Mouse (Mus musculus) heart, embryonic 10.5 days (tissue): ENCODE results near the gene Nexn. TPM values are rescaled to one million over a fixed set of nuclear protein-coding genes. Genes with fewer than 3 reads are reported as not detected.
"Not testable (repeated sequence)": the region's sequence is repeated elsewhere in the genome, so short reads cannot be mapped to it uniquely, and the experiment has no call there.

Experiments used
- DNase-seq: peaks from one replicate; pipeline ENCODE4 v3.0.0-alpha.2; 2017; ENCODE audit warnings: low spot score
- H3K27ac ChIP-seq: fragments of 300-500 bp; sonication (generic); 2 replicates; pipeline ENCODE4 v1.5.1; 2016; ENCODE audit warnings: mild to moderate bottlenecking
- H3K27me3 ChIP-seq: fragments of 300-500 bp; sonication (generic); 2 replicates; pipeline ENCODE4 v1.6.1; 2016; ENCODE audit warnings: mild to moderate bottlenecking; ENCODE audit not compliant: poor library complexity, insufficient read depth, severe bottlenecking
- H3K36me3 ChIP-seq: fragments of 300-500 bp; sonication (generic); 2 replicates; pipeline ENCODE4 v1.6.1; 2016; ENCODE audit warnings: mild to moderate bottlenecking, moderate library complexity
- H3K4me1 ChIP-seq: fragments of 300-500 bp; sonication (generic); 2 replicates; pipeline ENCODE4 v1.6.1; 2016; ENCODE audit warnings: mild to moderate bottlenecking
- H3K4me3 ChIP-seq: fragments of 300-500 bp; sonication (generic); 2 replicates; pipeline ENCODE4 v1.5.1; 2016; ENCODE audit warnings: mild to moderate bottlenecking, moderate library complexity
- H3K9me3 ChIP-seq: fragments of 300-500 bp; sonication (generic); 2 replicates; pipeline ENCODE4 v1.6.1; 2016; ENCODE audit warnings: mild to moderate bottlenecking, moderate library complexity
- WGBS: fragments of 180-500 bp; shearing (Covaris S2); methylation state at CpG from one replicate; pipeline ENCODE4 v1.1.7; 2016; 5-methylcytosine and 5-hydroxymethylcytosine counted together
- polyA plus RNA-seq: library from polyadenylated mRNA; unstranded; fragments of >200 nt; fragmentation: Nextera tagmentation; extraction: Ambion mirVana; gene quantifications from 2 replicates; pipeline ENCODE4 v1.2.1, GENCODE M21; 2016

Gene Nexn
- polyA plus RNA-seq, 1 experiment from 2014 or later = 102 TPM

DNA sequence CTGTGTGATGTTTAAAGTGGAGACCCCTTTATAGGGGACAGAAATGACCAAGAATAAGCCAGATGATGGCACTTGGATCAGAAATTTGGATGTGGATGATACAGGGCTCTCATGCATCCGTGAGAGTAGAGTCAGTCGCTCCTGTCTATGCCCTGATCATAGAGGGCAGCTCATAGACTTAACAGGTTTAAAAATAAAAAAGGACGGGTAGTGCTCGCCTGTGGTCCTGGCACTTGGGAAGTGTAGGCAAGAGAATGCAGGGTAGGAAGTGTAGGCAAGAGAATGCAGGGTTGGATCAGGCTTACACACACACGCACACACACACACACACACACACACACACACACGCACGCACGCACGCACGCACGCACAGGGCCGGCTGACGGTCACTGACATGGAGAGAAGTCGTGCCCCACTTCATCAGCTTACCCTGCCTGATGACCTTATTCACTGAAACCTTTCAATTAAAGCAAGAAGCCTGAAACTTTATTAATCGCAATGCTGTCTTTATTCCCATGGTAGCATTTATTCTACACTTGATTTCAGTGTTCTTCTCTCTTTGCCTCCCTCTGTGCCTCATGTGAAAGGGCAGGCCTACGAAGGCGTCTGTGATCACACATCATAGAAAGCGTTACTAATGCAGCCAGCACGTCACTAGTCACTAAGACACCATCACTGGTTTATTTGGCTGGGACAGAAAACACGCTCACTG is 7.0 kb upstream of the Nexn start:
- Histone ChIP-seq H3K4me3 (no peak overlapping the region), H3K4me1 (peaks cover 31% of the 10 kb centered on the region), H3K36me3 (peaks cover 9% of the 10 kb centered on the region; the same call in 1 of the 2 replicates), H3K9me3 (no peaks in the 10 kb centered on the region), H3K27ac (peak overlapping the region; percentile 67; the same call in 1 of the 2 replicates), H3K27me3 (peaks cover under 1% of the 10 kb centered on the region; the same call in 1 of the 2 replicates)
- DNase-seq = peak; percentile 50
- WGBS = 74% methylated on average over 20 of the region's 20 CpGs

DNA sequence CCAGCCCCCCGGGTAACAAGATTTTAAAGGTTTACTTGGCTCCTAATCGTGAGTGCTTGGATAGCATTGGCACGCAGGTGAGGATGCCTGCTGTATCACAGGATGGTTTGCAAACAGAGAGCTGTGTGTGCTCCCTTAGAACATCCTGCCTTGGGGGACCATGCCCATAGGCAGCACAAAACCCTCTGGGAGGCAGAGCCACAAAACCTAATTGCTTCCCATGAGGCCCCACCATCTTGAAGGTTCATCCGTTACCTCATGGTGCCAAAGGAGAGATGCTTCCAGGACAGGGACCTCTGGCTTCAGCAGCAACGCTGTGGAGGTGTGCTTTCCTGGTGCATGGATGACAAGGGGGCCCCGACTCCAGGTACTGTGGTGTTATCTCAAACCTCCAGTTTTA is 5.7 kb upstream of the Nexn start:
- H3K36me3 ChIP-seq = peaks cover 9% of the 10 kb centered on the region; the same call in 1 of the 2 replicates
- no peaks in the 10 kb centered on the region for H3K9me3 ChIP-seq
- H3K4me1 ChIP-seq = peaks cover 42% of the 10 kb centered on the region
- DNase-seq = peak; percentile 57
- peaks cover 6% of the 10 kb centered on the region; the same call in 1 of the 2 replicates for H3K27me3 ChIP-seq
- no peak overlapping the region for H3K4me3 ChIP-seq
- WGBS = 61% methylated on average over 6 of the region's 6 CpGs
- peak overlapping the region; percentile 67 for H3K27ac ChIP-seq

DNA sequence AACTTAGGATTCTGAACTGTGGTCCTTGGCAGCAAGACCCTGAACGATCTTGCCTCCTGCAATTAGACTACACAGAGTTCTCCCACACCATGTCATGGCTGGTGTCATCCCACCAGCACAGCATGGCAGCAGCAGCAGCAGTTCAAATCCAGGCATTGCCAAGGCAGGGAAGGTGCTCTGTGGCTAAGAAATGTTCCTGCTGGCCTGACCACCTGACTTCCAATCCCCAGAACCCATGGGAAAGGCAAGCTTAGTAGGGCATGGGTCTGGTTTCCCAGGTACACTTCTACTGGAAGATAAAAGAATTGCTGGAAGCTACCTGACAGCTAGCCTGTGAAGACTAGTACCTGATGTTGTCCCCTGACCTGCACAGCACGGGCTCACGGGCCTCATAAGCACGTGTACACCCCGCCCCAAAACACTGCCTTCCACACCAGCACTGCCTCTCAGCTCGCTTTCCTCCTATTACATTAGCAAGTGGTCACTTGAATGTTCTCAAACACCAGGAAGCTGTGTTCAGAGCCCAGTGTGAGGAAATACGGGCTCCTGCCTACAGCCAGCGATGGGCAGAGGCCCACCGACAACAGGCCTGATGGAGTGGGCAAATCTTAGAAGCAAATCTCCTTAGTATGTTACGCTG is 5.0 kb upstream of the Nexn start:
- WGBS = 85% methylated on average over 10 of the region's 10 CpGs
- no peaks in the 10 kb centered on the region for H3K9me3 ChIP-seq
- H3K27me3 ChIP-seq = peaks cover 6% of the 10 kb centered on the region; the same call in 1 of the 2 replicates
- DNase-seq = peak; percentile 68
- peaks cover 49% of the 10 kb centered on the region for H3K4me1 ChIP-seq
- H3K36me3 ChIP-seq = peaks cover 4% of the 10 kb centered on the region; the same call in 1 of the 2 replicates
- H3K27ac ChIP-seq = peak overlapping the region; percentile 62
- no peak overlapping the region for H3K4me3 ChIP-seq

DNA sequence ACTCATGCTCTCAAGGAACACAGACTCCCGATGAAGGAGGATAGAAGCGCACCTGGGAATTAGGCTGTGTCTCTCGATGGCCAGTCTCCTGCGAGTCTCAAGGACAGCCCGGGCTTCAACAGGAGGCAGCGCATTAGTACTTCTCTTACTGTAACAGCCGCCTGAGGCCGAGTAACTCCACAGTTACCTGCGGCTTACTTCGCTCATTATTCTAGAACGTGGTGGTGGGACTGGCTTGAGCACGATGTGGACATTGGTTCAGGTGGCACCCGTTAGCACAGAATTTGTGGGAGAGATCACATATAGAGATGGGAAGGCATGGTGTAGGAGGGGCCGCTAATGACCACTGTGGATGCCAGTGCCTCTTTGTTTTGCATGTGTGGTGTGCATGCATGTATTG is 1.9 kb upstream of the Nexn start:
- 85% methylated on average over 14 of the region's 14 CpGs for WGBS
- no peaks in the 10 kb centered on the region for H3K36me3 ChIP-seq
- H3K27me3 ChIP-seq = peaks cover 6% of the 10 kb centered on the region; the same call in 1 of the 2 replicates
- H3K27ac ChIP-seq = peak overlapping the region; percentile 97
- H3K4me1 ChIP-seq = peaks cover 51% of the 10 kb centered on the region
- peak; percentile 72 for DNase-seq
- no peak overlapping the region for H3K4me3 ChIP-seq
- no peaks in the 10 kb centered on the region for H3K9me3 ChIP-seq

DNA sequence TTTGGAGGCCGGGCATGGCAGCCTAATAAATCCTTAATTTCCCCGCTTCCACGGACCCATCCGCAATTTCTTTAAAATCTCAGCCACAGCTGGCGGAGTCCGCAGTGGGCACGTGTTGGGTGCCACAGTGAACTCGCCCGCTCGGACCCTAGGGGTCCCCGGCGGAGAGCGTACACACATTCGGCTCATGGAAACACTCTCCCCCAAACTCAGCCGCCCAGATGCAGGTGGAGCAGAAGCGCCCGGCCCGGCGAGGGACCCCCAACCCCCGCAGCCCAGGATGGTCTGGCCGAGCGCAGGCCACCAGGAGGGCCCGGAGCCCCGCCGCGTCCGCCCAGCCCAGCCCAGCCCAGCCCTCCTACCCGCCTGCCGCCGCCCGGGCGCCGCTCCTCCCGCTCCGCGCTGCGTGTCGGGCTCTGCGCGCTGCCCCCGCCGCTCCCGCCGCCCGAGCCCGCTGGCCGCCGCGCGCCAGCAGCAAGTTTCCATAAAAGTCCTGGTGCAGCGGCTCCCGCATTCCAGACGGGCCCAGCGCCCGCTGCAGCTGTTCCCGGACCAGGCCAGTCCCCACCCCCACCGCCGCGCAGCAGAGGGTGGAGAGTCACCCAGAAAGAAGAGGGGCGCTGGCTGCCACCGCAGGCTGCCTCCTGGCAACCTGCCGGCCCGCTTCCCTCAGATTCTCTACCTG is 657 bp downstream of the Nexn start:
- Histone ChIP-seq H3K4me3 (peak overlapping the region; percentile 75), H3K27me3 (peaks cover 6% of the 10 kb centered on the region; the same call in 1 of the 2 replicates), H3K4me1 (peaks cover 49% of the 10 kb centered on the region), H3K9me3 (no peaks in the 10 kb centered on the region), H3K36me3 (0 out of 2 replicates have a peak, but pooled peaks cover 3% of the 10 kb centered on the region), H3K27ac (peak overlapping the region; percentile 97)
- peak; percentile 92 for DNase-seq
- WGBS = under 1% methylated on average over 55 of the region's 63 CpGs

DNA sequence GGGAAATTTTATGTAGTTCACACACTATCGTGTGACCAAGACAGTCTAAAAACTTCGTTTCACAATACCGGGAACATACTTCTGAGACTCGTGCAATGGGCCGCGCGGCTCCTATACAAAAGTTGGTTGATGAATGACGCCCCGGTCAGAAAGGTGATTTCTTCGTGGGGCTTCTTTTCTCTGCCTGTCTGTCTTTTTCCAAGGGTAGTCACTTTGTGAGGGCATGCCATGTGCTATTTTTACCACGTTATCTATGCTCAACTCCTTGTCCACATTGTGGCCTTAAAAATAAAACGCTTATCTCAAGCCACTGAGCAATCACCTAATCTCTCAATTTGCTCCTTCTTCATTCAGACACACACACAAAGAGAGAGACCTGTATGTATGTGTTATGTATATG is 1.3 kb downstream of the Nexn start:
- H3K27ac ChIP-seq = peak overlapping the region; percentile 97
- DNase-seq = peak; percentile 77
- 17% methylated on average over 12 of the region's 12 CpGs for WGBS
- H3K27me3 ChIP-seq = peaks cover 6% of the 10 kb centered on the region; the same call in 1 of the 2 replicates
- peaks cover 55% of the 10 kb centered on the region for H3K4me1 ChIP-seq
- no peaks in the 10 kb centered on the region for H3K9me3 ChIP-seq
- H3K36me3 ChIP-seq = 0 out of 2 replicates have a peak, but pooled peaks cover 3% of the 10 kb centered on the region
- H3K4me3 ChIP-seq = peak overlapping the region; percentile 75

DNA sequence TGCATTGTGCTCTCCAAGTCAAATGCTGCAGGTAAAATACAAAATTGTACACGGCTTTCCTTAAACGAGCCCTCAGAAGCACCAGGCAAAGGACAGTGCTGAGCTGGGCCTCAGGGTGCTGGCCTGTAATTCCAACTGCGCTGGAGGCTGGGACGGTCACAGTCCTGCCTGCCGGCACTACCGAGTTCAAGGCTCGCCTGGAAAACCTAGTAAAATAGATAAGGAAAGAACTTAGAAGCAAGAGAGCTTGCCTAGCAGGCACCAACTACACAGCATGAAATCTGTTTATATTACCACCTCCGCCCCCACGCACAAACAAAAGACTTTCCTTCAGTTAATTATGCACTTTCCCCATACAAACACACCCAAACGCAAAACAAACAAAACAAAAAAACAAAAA is 1.8 kb downstream of the Nexn start:
- WGBS = 24% methylated on average over 10 of the region's 10 CpGs
- Histone ChIP-seq H3K27ac (peak overlapping the region; percentile 97), H3K36me3 (0 out of 2 replicates have a peak, but pooled peaks cover 3% of the 10 kb centered on the region), H3K9me3 (no peaks in the 10 kb centered on the region), H3K4me1 (peaks cover 58% of the 10 kb centered on the region), H3K4me3 (peak overlapping the region; percentile 75), H3K27me3 (peaks cover 6% of the 10 kb centered on the region; the same call in 1 of the 2 replicates)
- peak; percentile 74 for DNase-seq

DNA sequence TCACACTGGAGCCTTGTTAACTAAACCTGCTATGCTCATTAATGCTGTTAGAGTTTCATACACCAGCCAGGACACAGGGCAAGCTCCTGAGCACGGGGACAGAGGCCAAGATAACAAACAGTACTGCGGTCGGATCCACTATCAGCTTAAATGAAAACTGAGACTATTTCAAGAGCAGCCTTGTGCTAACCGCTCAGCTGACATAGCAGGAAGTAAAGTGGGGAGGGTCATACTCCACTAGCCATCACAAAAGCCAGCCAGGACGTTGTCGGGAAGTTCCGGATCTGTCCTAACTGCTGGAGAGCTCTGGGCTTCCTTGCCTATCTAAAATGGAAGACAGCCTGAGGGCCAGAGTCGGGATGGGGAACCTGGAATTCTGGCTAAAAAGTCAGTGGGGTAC is 4.2 kb downstream of the Nexn start:
- DNase-seq = peak; percentile 76
- Histone ChIP-seq H3K9me3 (no peaks in the 10 kb centered on the region), H3K4me3 (peak overlapping the region; percentile 75), H3K36me3 (0 out of 2 replicates have a peak, but pooled peaks cover 3% of the 10 kb centered on the region), H3K27ac (peak overlapping the region; percentile 97), H3K27me3 (no peaks in the 10 kb centered on the region), H3K4me1 (peaks cover 43% of the 10 kb centered on the region)
- 6% methylated on average over 8 of the region's 8 CpGs for WGBS

DNA sequence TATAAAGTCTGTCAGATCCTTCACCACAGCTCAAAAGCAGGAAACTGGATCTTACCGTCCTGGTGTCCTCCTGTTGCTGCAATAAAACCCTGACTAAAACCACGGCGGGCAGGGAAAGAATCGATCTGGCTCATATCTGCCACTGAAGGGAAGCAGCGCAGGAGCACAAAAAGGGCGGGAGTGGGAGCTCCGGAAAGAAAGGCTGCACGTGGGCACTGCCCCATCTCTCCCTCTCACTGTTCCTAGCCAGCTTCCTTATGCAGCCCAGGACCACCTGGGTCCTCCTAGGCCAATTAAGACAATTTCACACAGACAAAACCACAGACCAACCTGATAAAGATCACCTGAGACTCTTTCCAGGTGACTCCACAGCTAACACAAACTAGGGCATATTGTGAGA is 4.7 kb downstream of the Nexn start:
- WGBS = 38% methylated on average over 8 of the region's 8 CpGs
- peak; percentile 66 for DNase-seq
- H3K27ac ChIP-seq = peak overlapping the region; percentile 97

DNA sequence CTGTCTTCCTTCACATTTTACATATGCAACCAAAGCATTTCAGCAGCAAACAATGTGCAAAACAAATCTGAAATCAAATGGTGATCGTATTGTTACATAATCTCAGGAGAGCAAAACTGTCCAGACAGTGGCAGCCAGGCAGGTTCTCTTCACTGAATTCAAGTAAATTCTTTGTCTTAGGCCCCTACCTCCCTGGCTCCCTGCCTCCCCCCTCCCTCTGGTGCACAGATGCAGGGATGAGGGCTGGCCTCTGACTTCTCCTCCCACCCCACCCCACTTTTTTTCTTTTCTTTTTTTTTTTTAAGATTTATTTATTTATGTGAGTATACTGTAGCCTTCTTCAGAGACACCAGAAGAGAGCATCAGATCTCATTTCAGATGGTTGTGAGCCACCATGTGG is 5.8 kb downstream of the Nexn start:
- H3K36me3 ChIP-seq = peaks cover 4% of the 10 kb centered on the region; the same call in 1 of the 2 replicates
- no peak overlapping the region for H3K4me3 ChIP-seq
- H3K27me3 ChIP-seq = no peaks in the 10 kb centered on the region
- 92% methylated on average over 1 of the region's 1 CpGs for WGBS
- peak; percentile 65 for DNase-seq
- peaks cover 35% of the 10 kb centered on the region for H3K4me1 ChIP-seq
- H3K9me3 ChIP-seq = no peaks in the 10 kb centered on the region
- peak overlapping the region; percentile 49; the same call in 1 of the 2 replicates for H3K27ac ChIP-seq

More for the DNA sequence above, 4.7 kb downstream of the Nexn start:
- Histone ChIP-seq H3K9me3 (no peaks in the 10 kb centered on the region), H3K27me3 (no peaks in the 10 kb centered on the region), H3K36me3 (0 out of 2 replicates have a peak, but pooled peaks cover 3% of the 10 kb centered on the region), H3K4me1 (peaks cover 44% of the 10 kb centered on the region), H3K4me3 (peak overlapping the region; percentile 75)

DNA sequence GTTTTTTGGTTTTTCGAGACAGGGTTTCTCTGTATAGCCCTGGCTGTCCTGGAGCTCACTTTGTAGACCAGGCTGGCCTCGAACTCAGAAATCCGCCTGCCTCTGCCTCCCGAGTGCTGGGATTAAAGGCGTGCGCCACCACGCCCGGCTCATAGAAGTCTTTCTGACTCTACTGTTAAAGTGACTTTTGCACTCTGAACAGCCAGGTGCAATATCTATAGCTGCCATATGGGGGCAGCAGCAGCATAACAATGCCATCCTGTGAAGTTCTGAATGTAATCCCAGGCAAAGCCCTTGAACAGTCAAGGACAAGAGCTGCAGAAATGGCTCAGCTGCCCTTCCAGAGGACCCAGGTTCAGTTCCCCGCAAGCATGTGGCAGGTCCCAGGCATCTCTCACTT is 6.7 kb downstream of the Nexn start:
- H3K4me3 ChIP-seq, H3K36me3 ChIP-seq, H3K27me3 ChIP-seq, H3K9me3 ChIP-seq: not testable (repeated sequence)
- H3K4me1 ChIP-seq = peaks cover 35% of the 10 kb centered on the region
- peak overlapping the region; percentile 49 for H3K27ac ChIP-seq
- WGBS = 39% methylated on average over 8 of the region's 9 CpGs
- DNase-seq = peak; percentile 88

DNA sequence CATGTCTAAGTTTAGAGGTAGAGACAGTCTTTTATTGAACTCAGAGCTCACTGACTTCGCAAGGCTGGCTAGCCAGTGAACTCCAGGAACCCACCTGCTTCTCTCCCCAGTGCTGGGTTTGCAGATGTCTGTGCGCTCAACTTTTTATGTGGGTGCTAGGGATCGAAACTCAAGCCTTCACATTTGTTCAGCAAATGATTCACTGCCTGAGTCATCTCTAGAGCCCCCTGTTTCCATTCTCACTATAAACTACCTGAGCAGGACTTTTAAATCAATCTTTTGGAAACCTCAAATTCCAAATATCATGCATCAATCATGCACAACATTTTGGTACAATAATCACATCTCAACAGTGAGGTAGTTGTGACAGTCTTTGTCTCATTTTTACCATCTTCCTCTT is 8.6 kb downstream of the Nexn start:
- H3K27ac ChIP-seq = no peak overlapping the region
- peaks cover 23% of the 10 kb centered on the region; the same call in 1 of the 2 replicates for H3K36me3 ChIP-seq
- H3K4me3 ChIP-seq = no peak overlapping the region
- peaks cover 33% of the 10 kb centered on the region for H3K4me1 ChIP-seq
- no peaks in the 10 kb centered on the region for H3K9me3 ChIP-seq
- H3K27me3 ChIP-seq = no peaks in the 10 kb centered on the region
- WGBS = 82% methylated on average over 3 of the region's 3 CpGs
- no peak for DNase-seq
